Mouse (Mus musculus) myocyte (in vitro differentiated cells): ENCODE data around the gene Zfhx3.

ENCODE experiments used
- CEBPB ChIP-seq: IDR thresholded peaks from 2 replicates; pipeline ENCODE4 v1.6.1; 2011; ENCODE audit warnings: mild to moderate bottlenecking, moderate library complexity; ENCODE audit not compliant: poor library complexity, insufficient read depth, severe bottlenecking
- POLR2A ChIP-seq: IDR thresholded peaks from one replicate; pipeline ENCODE4 v1.6.1; 2011; ENCODE audit warnings: low read depth, mild to moderate bottlenecking, control low read depth, moderate library complexity; ENCODE audit not compliant: insufficient read length
- POLR2AphosphoS2 ChIP-seq: IDR thresholded peaks from one replicate; pipeline ENCODE4 v1.6.1; 2011; ENCODE audit warnings: low read depth, control low read depth; ENCODE audit not compliant: insufficient read length
- TCF12 ChIP-seq: IDR thresholded peaks from one replicate; pipeline ENCODE4 v1.6.1; 2011; ENCODE audit warnings: mild to moderate bottlenecking, control low read depth; ENCODE audit not compliant: poor library complexity, insufficient read depth, severe bottlenecking
- USF1 ChIP-seq: IDR thresholded peaks from one replicate; pipeline ENCODE4 v1.6.1; 2011; ENCODE audit warnings: low read depth, mild to moderate bottlenecking, control low read depth, moderate library complexity

- TF ChIP-seq CEBPB (no peak), POLR2A (no peak), TCF12 (no peak), USF1 (no peak), POLR2AphosphoS2 (no peak)
Observed at GRCm38 (mm10) chr8:108188044-108188443, 245.6 kb downstream of the Zfhx3 start.
